Mouse (Mus musculus) Patski (cell line): Measurements from ENCODE around the gene Rbm8a. TPM values are rescaled to one million over a fixed set of nuclear protein-coding genes. Genes with fewer than 3 reads are reported as not detected.

Source experiments
- ATAC-seq: fragments of 100-300 bp; one replicate; pipeline ENCODE4 v1.8.0; 2021
- CTCF ChIA-PET: fragments of 350-600 bp; sonication (Branson Sonifier 250); formaldehyde crosslinking; loops from one replicate; lab custom pipeline; 2022; ENCODE audit warnings: inconsistent platforms; lab: Charles Lee
- POLR2A ChIA-PET: fragments of 350-600 bp; sonication (Branson Sonifier 250); formaldehyde crosslinking; loops from one replicate; lab custom pipeline; 2022; ENCODE audit warnings: antibody characterized with exemption, inconsistent platforms; lab: Charles Lee
- DNase-seq: peaks from one replicate; pipeline ENCODE4 v3.0.0-alpha.2; 2011; ENCODE audit warnings: low read depth, low spot score
- H3K27me3 ChIP-seq: fragments of 371-371 bp; one replicate; pipeline ENCODE4 v1.5.1; 2021
- CTCF ChIP-seq: fragments of 100-300 bp; IDR thresholded peaks from one replicate; pipeline ENCODE4 v1.5.1; 2021
- in situ Hi-C: fragments of 300-500 bp; cut with MboI; formaldehyde crosslinking; loops from 3 replicates; pipeline ENCODE4 v1.11.1; 2018; ENCODE audit warnings: low pct_unique_long_range_greater_than_20kb, mixed read lengths
- polyA plus RNA-seq: library from polyadenylated mRNA; unstranded; gene quantifications from one replicate; pipeline ENCODE4 v1.2.3, GENCODE M21; 2021

Gene Rbm8a
- polyA plus RNA-seq, 1 experiment from 2014 or later = 104 TPM

DNA sequence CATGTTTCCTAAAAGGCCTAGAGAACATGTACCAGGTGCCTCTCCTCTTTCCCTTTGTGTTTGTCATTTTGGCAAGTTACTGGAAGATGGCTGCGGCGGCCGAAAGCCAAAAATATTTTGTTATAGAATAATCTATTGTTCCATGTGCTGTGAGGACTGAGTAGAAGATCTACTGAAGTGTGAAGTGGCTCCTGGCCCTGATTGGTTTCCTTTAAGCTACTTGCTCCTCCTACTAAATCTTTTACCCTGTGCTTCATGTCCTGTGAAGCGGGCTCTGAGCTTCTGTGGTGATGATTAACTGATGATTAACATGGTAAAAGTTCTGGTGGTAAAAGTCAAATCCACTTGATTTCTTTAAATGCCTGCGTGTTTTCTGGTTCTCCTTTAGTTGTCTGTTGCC is 37.2 kb downstream of the Rbm8a start:
- peak; percentile 38 for ATAC-seq
- ChIA-PET POLR2A (interaction anchor here (1.1 to 1.2 kb wide), 3 partner anchors 30 to 36 kb away, joined by 3 to 5 read pairs (median 5); no protein-coding TSS in a partner anchor), CTCF (interaction anchor here (0.7 to 3.4 kb wide), 15 partner anchors 9 to 125 kb away, joined by 3 to 28 read pairs (median 4); partner anchors contain the start of genes Itga10, Nudt17 and Pias3)
- DNase-seq = peak; percentile 76
- H3K27me3 ChIP-seq = no peaks in the 10 kb centered on the region
- in situ Hi-C loops = no loop called here
- TF ChIP-seq CTCF = no peak

GRCm38 (mm10) chr3:96667316-96667715 is 37.6 kb downstream of the Rbm8a start:
- ChIA-PET POLR2A (interaction anchor here (1.1 to 1.2 kb wide), 3 partner anchors 29 to 35 kb away, joined by 3 to 5 read pairs (median 5); no protein-coding TSS in a partner anchor), CTCF (interaction anchor here (0.6 to 3.4 kb wide), 19 partner anchors 9 to 126 kb away, joined by 3 to 28 read pairs (median 4); partner anchors contain the start of genes Itga10, Nudt17 and Pias3)
- TF ChIP-seq CTCF = peak; percentile 94
- DNase-seq (peak; percentile 67), ATAC-seq (peak; percentile 49)
- in situ Hi-C loops = no loop called here
- H3K27me3 ChIP-seq = no peaks in the 10 kb centered on the region

DNA sequence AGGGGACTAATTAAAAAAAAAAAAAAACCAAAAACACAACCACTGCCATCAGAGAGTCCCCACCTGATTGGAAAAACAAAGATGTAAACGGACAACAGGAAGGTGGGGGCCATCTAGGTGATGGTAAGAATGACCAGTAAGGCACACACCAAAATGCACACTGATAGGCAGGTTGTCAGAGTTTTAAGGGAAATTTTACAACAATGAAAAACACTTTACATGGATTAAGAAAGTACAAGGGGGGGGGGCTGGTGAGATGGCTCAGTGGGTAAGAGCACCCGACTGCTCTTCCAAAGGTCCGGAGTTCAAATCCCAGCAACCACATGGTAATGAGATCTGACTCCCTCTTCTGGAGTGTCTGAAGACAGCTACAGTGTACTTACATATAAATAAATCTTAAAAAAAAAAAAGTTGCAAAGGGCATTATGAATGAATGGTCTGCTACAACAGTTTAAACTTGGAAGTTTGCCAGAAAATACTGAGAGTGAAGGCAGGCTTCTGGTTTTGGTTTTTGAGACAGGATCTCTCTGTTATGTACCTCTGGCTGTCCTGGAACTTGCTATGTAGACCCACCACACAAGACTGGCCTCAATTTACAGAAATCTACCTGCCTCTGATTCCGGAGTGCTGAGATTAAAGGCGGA is 38.8 kb downstream of the Rbm8a start:
- POLR2A ChIA-PET = no interaction called here
- ATAC-seq (no peak), DNase-seq (no peak)
- in situ Hi-C loops = no loop called here
- H3K27me3 ChIP-seq = no peaks in the 10 kb centered on the region
- CTCF ChIA-PET = interaction anchor here (1.3 to 3.4 kb wide), 8 partner anchors 10 to 103 kb away, joined by 3 to 28 read pairs (median 14); partner anchors contain the start of genes Itga10 and Nudt17
- no peak for TF ChIP-seq CTCF

DNA sequence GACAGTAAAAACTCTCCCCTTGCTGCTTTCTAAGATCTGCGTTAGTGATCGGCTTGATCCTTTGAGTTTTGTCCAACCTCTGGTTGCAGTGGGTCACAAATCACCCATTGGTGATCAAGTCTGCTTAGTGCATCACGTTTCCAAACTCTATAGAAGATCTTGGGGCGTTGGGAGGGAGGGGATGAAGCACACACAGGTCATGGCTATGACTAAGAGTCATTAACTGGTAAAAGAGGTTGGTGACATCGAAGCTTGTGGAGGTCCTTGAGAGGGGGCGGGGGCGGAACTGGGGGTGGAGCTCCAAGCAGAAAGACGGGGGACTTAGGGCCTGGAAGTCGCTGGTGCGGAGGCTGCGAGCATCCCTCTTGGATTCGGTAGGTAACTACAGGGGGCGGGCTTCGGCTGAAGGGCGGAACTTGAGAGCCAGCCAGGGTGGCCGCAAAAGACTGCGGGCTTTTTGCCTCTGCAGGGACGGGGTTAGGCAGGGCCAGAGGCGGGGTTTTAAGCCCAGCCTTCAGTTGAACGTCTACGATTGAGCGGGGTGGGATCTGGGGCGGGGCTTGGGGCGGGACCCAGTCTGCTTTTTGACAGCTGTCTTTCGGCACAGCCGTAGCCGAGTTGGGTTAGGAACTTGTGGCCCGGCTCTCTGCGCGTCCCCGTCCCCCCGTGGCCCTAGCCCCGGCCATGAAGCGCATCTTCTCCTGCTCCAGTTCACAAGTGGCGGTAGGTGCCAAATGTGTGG is 40.2 kb downstream of the Rbm8a start, which contains the start of gene Ankrd35:
Ankrd35 (plus strand) TSS at position 405 of the 742 bp plus-strand sequence.
- ChIA-PET CTCF (interaction anchor here (1.4 to 3.4 kb wide), 2 partner anchors 14 to 34 kb away, joined by 3 to 21 read pairs; no protein-coding TSS in a partner anchor), POLR2A (interaction anchor here (0.6 to 0.9 kb wide), 2 partner anchors 17 to 19 kb away, joined by 3 to 4 read pairs; no protein-coding TSS in a partner anchor)
- TF ChIP-seq CTCF = no peak
- in situ Hi-C loops = no loop called here
- no peaks in the 10 kb centered on the region for H3K27me3 ChIP-seq
- ATAC-seq (no peak), DNase-seq (no peak)

DNA sequence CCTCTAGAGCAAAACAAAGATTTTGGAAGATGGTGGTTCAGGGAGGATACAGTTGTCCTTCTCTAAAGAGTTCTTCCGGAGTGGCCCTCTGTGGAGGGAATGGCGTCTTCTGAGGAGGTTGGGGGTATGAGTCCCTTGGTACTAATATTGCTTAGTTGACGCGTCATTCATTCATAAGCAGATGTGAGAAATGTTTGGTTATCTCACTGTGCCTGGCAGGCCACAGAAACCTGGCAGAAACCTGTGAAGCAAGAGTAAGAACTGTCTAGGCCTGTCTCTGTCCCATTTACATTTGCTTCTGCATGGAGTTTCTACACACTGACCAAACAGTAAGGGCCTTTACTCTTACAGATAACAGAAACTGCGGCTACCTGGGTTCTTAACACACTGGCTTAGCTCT is 41.8 kb downstream of the Rbm8a start:
- CTCF ChIA-PET = no interaction called here
- ATAC-seq (no peak), DNase-seq (no peak)
- H3K27me3 ChIP-seq = no peaks in the 10 kb centered on the region
- in situ Hi-C loops = no loop called here
- POLR2A ChIA-PET = no interaction called here
- no peak for TF ChIP-seq CTCF

DNA sequence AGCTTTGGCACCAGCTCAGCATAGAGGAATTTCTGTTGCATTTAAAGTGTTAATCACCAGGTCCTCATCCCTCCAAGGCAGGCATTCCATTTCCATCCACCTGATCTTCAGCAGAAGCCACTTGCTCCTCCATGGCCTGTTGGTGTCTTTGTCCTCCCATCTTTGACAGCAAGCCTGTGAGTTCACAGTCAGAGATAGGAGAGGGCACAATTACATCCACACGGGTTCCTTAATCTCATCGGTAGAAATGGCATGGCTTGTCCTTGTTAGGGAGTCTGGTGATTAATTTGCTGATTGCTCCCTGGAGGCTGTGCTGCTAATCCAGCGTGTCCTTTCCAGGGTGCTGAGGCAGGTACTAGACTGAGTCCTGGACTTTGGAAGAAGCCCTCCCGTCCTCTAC is 43.8 kb downstream of the Rbm8a start:
- ATAC-seq (no peak), DNase-seq (no peak)
- POLR2A ChIA-PET = interaction anchor here (0.9 to 1.7 kb wide), 2 partner anchors 23 to 53 kb away, joined by 4 to 11 read pairs; partner anchors contain the start of gene Pias3
- H3K27me3 ChIP-seq = no peaks in the 10 kb centered on the region
- in situ Hi-C loops = no loop called here
- no peak for TF ChIP-seq CTCF
- CTCF ChIA-PET = interaction anchor here (0.6 to 2.8 kb wide), 6 partner anchors 13 to 80 kb away, joined by 3 to 10 read pairs (median 4); partner anchors contain the start of genes Nudt17, Pias3 and Polr3gl

DNA sequence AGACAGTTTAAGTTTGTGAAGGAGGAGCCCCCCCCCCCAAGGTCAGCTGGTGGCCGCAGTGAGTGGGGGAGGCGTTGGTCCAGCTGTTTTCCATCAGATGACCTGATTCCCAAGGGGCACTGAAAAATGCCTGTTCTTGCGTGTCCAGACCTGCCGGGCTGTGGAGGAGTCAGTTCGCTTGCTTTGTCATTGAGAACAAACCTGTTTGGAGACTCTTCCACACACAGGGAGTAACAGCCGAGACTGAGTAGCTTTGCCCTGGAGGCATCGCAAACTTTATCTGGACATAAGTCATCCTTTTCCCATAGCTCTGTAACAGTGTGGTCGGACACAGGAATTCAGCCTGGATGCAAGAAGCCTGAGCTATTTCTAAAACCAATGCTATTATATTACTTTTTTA is 44.7 kb downstream of the Rbm8a start:
- TF ChIP-seq CTCF = no peak
- no peaks in the 10 kb centered on the region for H3K27me3 ChIP-seq
- peak; percentile 36 for ATAC-seq
- POLR2A ChIA-PET = interaction anchor here (0.7 to 1.7 kb wide), 3 partner anchors 22 to 552 kb away, joined by 4 to 11 read pairs (median 4); partner anchors contain the start of gene Pias3
- CTCF ChIA-PET = interaction anchor here (0.9 to 2.8 kb wide), 7 partner anchors 11 to 81 kb away, joined by 3 to 10 read pairs (median 4); partner anchors contain the start of genes Nudt17 and Polr3gl
- in situ Hi-C loops = no loop called here
- no peak for DNase-seq

GRCm38 (mm10) chr3:96675171-96675570 is 45.4 kb downstream of the Rbm8a start:
- no peaks in the 10 kb centered on the region for H3K27me3 ChIP-seq
- ChIA-PET POLR2A (interaction anchor here (0.7 to 1.7 kb wide), 3 partner anchors 10 to 100 kb away, joined by 3 to 11 read pairs (median 3); partner anchors contain the start of gene Pias3), CTCF (interaction anchor here (0.9 to 2.8 kb wide), 5 partner anchors 8 to 124 kb away, joined by 3 to 10 read pairs (median 5); no protein-coding TSS in a partner anchor)
- DNase-seq = no peak
- in situ Hi-C loops = no loop called here
- no peak for ATAC-seq
- TF ChIP-seq CTCF = no peak

- POLR2A ChIA-PET = interaction anchor here (0.7 to 1.2 kb wide), 2 partner anchors 10 to 101 kb away, joined by 3 read pairs; no protein-coding TSS in a partner anchor
- no peaks in the 10 kb centered on the region for H3K27me3 ChIP-seq
- in situ Hi-C loops = no loop called here
- ATAC-seq (no peak), DNase-seq (no peak)
- CTCF ChIA-PET = interaction anchor here (0.9 to 1.0 kb wide), 2 partner anchors 9 to 125 kb away, joined by 3 read pairs; no protein-coding TSS in a partner anchor
- TF ChIP-seq CTCF = no peak
These were observed 46.0 kb downstream of the Rbm8a start for GRCm38 (mm10) chr3:96675690-96676089.
